Mouse (Mus musculus) left cerebral cortex, postnatal 10 days (tissue): ENCODE measurements at regions not wholly inside any gene's neighbourhood (a gene's known extent, or its start where the extent isn't known, plus 50 kb on each side); places are given as distances from the start of the nearest gene placed in this dataset.
A peak's percentile ranks its signal among the peaks of the same experiment; 100 is the strongest.

Experiments
- DNase-seq, 2 experiments: peaks; one replicate each; pipeline ENCODE4 v3.0.0; 2021 to 2022; ENCODE audit warnings: low spot score in 2 of 2, mixed read lengths in 1 of 2; ENCODE audit errors: extremely low spot score in 1 of 2
- intact Hi-C: fragments of 180-260 bp; cut with DNase I; formaldehyde crosslinking; loops from one replicate; pipeline ENCODE4 v1.15.1; 2025

DNA sequence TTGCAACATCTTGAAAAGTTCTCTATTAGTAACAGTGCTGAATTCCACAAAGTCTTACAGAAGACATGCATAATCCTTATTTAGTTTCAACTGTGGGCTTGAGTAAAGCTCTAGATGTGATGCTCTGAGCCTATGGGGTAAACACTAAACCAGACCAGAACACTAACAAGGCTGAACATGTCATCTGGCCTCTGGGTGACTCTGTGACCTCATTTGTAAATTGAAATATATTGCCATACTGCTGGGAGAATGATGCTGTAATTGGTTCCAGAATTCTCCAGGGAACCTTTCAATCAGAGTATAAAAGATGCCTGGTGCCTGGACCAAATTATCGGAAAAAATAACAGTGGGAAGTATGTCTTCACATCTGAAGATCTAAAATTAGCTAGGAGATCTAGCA, 309.9 kb upstream of the Megf9 start:
- DNase-seq = no peak
- intact Hi-C loops = no loop called here

DNA sequence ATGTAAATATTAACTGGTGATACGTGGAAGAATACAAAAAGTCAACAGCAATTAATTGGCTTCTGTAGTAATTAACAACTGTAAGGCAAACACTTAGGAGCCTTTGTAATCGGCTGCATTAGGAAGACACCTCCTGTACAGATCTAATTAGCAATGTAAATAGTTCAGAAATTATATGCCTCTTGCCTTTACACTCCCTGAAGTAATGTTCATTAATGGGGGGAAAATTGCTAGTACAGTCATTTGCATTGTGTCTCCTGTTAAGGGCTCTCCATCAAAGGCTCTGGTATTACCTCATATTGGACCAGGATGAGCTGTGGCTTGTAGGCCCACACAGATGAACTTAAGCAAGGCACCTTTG, 276.1 kb upstream of the Megf9 start:
- no peak for DNase-seq
- intact Hi-C loops = no loop called here

DNA sequence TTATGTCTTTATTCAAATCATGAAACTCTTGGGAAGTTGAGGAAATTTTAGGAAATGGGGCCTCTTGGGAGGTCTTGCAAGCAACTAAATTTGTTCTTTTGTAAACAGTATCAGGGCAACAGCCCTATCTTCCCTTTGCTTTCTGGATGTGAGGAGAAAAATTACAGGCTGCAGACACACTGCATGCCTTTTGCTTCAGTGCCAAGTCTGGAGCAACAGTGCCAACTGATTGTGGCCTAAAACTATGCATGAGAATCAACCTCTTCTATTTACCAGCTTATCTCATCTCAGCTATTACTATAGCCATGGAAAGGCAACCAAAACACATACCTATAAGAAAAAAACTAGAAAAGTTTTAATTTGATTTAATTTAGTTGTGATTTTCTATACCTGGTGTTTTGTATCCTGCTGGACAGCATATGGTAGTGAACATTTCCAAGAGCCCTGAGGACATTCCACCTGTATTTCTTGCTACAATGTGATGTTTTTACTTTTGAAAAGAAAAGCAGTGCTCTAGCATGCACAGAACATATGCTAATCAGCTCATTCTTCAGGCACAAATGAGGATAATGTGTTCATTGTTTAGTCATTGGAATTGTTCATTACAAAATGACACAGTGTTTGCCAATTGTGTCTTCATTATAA, 275.6 kb upstream of the Megf9 start:
- intact Hi-C loops = no loop called here
- no peak for DNase-seq

DNA sequence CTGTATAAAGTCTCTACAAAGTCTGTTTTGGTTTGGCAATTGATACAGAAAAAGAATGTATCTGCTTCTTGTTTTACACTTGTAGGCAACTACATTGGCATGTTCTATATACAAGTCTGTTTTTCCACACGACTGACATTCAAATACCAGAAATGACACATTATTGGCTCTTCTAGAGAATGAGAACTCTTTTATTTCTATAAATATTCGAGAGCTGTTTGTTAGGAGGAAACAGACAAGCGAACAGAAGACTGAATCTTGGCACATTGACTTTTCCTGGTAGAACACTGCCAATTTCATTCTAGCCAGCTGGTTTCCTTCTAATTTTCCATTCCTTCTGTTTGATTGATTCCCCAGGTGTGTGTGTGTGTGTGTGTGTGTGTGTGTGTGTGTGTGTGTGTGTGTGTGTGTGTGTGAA, 270.1 kb upstream of the Megf9 start:
- intact Hi-C loops = no loop called here
- peak in 1 of 2 experiments; percentile 17 for DNase-seq

DNA sequence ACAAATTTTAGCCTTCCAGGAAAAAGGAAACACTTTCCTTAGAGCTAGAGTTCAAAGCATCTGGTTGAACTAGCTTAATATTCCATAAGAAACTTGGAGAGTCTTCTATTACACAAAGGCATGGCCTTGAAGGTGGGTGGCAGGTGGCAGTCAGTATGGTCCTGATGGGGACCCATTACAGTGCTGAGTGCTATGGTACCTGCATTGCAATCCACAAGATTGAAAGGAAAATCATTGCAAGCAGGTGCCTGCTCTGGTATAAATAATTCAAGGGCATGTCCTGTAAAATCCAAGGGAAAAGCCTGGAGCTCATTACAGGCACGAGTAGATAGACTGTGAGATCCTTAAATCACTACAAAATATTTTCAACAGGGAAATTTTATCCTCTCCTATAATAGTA, 263.7 kb upstream of the Megf9 start:
- no peak for DNase-seq
- intact Hi-C loops = no loop called here

DNA sequence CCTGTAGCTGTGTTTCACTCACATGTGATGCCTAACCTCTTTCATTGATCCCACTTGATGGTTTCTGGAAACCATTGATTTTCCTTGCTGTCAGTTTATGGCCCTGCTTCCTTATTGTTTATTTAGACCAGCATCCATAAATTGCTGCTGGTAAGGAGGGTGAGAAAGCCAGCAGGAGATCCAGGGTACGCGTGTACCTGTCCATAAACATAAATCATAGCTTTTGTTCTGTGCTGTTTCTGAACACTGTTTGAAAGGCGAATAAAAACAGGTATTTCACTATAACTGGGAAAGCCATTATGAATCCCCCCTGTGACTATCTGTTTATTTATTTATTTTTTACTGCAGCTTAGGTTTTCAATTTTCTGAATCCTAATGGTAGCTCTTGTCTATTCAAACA, 263.1 kb upstream of the Megf9 start:
- intact Hi-C loops = no loop called here
- no peak for DNase-seq

DNA sequence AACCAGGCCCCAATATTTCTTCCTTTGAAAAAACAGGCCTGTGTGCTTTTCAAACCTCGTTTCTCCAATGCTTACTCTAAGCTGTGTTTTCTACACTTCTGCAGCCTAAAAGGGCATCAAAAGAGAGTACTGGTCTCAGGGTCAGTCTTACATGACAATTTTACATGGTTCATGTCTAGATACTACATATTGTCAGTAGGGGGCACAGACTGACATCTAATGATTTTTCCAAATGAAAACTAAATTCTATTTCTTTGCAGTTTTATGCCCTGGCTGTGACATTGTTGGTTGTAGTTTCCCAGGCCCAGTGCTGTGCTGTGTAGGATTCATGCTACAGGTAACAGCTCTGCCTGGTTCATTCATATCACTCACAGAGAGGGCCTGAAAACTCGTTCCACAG, 248.7 kb upstream of the Megf9 start:
- intact Hi-C loops = no loop called here
- DNase-seq = no peak

DNA sequence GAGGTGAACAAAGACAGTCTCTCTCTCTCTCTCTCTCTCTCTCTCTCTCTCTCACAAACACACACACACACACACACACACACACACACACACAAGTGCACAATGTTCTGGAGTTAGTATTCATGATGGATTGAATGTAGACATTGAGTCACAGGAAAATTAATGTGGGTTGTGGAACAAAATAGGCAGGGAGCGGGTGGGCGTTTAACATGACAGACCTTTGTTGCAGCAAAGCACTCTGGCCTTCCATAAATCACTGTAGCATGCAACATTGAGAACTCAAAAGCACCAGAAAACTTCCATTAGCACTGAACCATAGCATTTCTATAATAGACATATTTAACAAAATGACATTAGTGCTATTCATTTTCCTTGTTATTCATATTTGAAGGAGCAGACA, 246.8 kb upstream of the Megf9 start:
- intact Hi-C loops = no loop called here
- no peak for DNase-seq

DNA sequence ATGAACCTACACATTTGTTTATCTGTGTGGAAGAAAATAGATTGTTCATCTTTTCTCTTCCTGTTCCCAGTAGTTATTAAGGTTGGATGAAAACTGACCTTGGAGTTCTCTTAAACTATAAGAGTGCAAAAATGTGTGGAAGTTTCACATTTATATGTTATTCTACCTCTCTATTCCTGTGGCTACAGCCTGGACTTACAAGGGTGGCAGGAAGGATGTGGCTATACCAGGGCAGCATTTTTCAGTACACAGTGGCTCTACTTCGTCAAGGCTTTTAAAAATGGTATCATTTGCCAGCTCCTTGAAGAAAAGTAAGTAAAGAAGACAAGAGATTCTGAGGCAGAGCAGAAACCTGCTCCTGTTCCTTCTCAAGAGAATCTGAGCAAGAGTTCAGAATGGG, 241.5 kb upstream of the Megf9 start:
- DNase-seq = no peak
- intact Hi-C loops = no loop called here

DNA sequence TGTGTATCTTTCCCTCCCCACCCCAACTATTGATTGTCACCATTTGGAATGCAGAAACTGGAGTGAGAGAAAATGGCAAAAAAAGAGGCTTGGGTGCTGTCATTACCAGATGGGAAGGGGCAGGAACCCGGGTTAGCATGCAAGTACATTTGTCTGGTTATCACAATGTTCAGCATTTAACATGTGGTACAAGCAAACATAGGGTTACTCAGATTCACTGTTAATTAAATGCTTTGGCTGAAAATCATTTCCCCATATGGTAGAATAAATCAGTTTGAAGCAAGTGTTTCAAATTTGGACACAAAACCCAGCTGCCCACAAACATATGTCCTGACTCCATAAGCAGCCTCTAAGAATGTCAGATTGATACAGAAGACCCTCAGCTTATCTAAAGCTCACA, 208.6 kb upstream of the Megf9 start:
- intact Hi-C loops = no loop called here
- DNase-seq = peak in 1 of 2 experiments; percentile 4

DNA sequence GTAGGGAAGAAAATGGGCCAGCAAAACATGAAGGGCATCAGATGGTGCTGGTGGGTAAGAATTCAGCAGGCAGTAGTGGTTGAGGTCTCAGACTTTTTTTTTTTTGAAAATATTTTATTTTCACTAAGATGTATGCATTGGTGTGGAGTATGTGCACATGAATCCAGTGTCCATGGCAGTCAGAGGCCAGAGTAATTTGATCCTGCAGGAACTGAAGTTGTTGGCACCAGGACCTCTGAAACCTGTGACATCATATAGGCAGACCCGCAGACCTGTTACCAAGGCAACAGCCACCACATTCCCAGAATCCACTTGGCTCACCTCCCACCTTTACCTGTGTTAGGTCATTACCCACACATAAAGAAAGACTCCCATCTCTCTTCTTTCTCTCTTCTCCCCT, 207.2 kb upstream of the Megf9 start:
- intact Hi-C loops = no loop called here
- DNase-seq = no peak

DNA sequence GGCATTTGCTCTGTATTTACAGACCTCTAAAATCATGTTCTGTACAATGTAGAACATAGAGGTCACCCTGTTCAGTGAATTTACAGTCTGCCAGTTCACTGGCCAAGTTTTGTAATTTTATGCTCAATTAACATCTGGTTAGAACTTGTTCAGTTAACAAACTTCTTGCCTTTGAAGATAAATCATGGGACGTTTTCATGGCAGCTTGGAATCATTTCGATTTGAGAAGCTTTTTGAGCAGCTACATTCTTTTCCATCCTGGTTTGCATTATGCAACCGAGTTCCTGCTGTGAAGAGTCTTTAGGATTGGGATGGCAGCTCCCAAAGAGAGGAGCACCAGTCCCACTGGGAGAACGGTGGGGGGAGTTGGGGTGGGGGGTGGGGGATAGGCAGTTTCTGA, 206.3 kb upstream of the Megf9 start:
- intact Hi-C loops = no loop called here
- DNase-seq = no peak

DNA sequence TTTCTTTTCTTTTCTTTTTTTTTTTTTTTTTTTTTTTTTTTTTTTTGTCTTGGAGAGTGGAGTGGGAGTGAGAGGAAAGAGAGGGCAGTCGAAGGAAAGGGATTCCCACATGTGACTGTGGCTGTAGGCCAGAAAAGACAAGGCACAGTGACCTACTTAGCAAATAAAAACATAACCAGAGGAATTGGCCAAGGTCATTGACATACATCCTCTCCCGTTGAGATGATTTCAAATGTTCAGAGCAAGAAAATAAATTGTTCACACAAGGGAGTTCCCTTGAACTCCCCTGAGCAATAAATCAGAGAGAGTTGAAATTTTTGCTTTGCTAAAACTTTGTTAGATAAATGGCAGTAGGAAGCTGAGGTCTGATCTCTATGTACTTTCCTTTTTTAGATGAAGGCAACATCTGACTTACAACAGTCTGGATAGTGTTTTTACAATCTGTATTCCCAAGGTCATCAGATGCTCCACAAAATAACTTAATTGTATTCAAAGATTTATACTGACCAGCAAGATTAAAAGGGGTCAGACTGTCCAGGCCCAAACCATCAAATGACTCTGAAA, 174.4 kb upstream of the Megf9 start:
- intact Hi-C loops = no loop called here
- DNase-seq = peak in 1 of 2 experiments; percentile 31

DNA sequence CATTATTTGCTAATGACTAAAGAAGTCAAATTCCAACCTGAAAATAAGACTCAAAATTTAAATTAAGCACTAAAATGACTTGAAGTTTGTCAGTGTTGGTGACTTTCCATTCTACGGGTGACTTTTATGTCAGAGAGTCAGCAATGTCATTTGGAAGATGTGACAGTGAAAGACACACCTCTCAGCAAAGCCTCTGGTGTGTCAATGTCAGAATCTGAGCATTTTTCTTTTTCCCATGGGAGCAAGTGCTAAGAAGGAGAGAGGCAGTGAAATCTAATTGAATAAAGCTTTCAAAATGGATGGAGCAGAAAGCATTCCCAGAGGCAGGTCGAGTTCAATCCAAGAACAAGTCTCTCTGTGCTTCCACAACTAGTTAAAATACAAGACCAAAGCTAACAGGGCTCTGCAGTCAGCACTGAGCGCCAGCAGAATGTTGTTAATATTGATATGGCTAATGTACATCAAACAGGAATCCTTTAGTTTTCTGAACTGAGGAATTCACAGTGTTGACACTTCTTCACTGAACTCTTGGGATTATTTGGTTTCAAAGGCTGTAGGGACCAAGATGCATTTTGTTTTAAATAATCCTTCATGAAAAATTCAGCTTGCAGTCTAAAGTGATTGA, 170.4 kb upstream of the Megf9 start:
- intact Hi-C loops = no loop called here
- no peak for DNase-seq

DNA sequence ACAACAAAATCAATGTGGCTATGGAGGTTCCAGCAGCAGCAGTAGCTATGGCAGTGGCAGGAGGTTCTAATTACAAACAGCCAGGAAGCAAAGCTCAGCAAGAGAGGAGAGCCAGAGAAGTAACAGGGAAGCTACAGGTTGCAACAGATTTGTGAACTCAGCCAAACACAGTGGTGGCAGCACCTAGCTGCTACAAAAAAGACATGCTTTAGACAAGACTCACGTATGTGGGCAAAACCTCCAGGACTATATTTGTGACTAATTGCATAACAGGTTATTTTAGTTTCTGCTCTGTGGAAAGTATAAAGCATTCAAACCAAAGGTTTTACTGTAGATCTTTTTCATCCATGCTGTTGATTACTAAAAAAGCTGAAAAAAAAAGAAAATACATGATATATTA, 166.1 kb upstream of the Megf9 start:
- DNase-seq = no peak
- intact Hi-C loops = no loop called here

DNA sequence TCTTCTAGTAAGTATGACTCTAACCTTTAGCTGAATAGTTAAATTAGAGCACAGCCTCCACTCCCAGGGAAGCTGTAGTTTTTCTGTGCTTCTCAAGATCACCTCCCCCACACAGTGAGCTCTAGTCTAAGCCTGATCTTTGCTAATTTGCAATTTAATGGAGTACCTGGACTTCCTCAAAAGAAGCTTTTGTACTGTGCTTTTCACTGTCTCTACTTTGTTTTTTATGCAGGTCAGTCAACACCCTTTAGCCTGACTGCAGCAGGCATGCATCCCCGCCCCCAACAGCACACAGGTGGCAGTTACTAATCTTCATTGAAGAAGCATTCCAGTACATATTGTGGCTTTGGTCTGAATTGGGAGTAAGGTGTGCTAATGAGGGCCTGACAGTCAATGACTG, 129.4 kb upstream of the Megf9 start:
- intact Hi-C loops = no loop called here
- DNase-seq = no peak

DNA sequence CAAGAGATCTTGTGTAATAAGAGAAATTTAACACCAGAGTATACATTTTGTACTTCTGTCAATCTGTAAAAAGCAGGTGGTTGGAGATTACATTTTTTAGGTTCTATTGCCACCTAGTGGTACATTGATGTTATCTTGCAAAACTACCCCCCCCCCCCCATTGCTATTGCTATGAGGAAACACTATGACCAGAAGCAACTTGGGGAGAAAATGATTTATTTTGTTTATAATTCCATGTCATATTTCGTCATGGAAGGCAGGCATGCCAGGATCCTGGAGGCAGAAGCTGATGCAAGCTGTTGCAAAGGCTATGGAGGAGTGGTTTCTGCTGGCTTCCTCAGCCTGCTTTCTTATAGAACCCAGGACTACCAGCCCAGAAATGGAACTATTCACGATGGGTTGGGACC, 86.6 kb upstream of the Megf9 start:
- intact Hi-C loops = no loop called here
- DNase-seq = no peak

DNA sequence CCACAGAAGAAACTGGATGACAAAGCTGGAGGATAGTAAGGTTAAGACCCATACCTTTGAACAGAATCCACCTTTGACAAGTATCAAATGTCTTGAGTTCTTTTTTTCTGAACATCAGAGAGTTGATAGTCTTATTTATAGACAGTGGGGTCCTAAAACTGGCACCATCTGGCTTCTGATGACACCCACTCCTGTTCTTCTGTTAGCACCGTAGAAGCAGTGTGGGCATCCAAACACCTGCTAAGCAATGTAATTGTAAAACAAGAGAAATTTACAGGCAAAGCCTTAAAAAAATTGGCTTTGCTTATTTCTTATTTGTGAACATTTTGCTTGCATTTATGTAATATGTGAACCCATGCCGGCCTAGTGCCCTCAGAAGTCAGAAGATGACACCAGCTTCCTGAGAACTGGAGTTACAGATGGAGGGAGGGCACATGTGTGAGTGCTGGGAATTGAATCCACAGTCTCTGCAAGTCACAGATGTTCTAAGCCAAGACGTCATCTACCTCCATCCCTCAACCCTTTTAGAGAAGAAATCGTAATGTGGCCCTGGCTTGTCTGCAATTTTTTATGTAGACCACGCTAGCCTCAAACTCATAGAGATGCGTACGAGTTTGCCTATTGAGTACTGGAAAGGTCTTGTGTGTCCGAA, 85.0 kb upstream of the Megf9 start:
- no peak for DNase-seq
- intact Hi-C loops = no loop called here

DNA sequence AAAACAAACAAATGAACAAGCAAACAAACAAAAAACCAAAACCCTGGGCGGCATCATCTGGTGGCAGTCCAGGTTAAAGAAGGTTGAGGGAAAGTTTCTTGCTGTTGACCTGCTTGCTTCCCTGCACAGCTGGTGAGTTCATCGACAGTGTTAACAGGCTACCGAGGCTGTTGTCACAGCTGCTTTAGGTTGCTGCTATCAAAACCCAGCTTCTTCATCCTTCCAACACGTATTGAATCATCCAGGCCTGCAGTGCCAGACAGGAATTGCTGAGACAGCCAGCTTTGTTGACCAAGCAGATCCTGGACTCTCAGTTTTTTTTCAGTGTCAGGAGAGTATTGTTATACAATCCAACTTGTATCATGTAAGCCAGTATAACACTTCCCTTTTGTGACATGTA, 81.0 kb upstream of the Megf9 start:
- DNase-seq = no peak
- intact Hi-C loops = no loop called here

DNA sequence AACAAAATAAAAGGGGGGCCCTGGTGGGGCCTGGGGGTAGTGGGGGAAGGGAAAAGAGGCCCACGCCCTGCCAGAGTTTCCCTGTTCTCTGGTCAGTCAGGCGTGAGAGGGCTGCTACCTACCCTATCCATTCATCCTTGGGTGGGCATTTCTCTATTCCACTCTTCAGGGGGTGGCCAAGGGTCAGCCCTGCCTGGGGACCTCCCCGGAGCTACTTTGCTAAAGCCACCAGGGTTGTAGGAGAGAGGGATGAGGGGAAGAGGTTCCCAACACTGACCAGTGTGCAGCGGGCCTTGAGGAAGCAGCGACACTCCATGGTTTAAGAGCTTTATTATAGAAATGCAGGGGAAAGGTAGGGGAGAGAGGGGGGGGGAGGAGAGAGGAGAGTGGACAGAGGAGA, 79.6 kb upstream of the Megf9 start:
- intact Hi-C loops = no loop called here
- no peak for DNase-seq
